Mouse (Mus musculus): ENCODE measurements around the gene Gm28845. TPM values are rescaled to one million over a fixed set of nuclear protein-coding genes. Genes with fewer than 3 reads are reported as not detected.

The Gm28845 gene
- polyA plus RNA-seq, 2 experiments = not detected

GRCm38 (mm10) chr1:65091566-65091965 is 27.8 kb downstream of the Gm28845 start:
- Histone ChIP-seq H3K36me3 (replicated peaks; ENCODE audit: control insufficient read depth, insufficient read depth, low read depth) (no peaks in the 10 kb centered on the region), H3K4me3 (ENCODE audit: insufficient read depth in 1 of 2, low read depth in 2 of 2, low read length in 2 of 2) (no peak overlapping the region), H3K9me3 (ENCODE audit: control insufficient read depth, low read length) (no peaks in the 10 kb centered on the region), H3K9ac (replicated peaks) (no peak overlapping the region), H3K27ac (no peak overlapping the region), H3K27me3 (ENCODE audit: control insufficient read depth, insufficient read depth, low read length) (no peaks in the 10 kb centered on the region), H3K4me2 (ENCODE audit: low read depth) (no peak overlapping the region), H3K4me1 (replicated peaks; ENCODE audit: control insufficient read depth in 2 of 2, insufficient read depth in 2 of 2, low read length in 1 of 2) (no peaks in the 10 kb centered on the region)
- TF ChIP-seq CTCF (IDR thresholded peaks at IDR 0.05; ENCODE audit: low read depth) (no peak), EP300 (IDR thresholded peaks at IDR 0.05; ENCODE audit: low read depth) (no peak)
- DNase-seq (ENCODE audit: low read depth in 3 of 3, low spot score in 3 of 3) (no peak), ATAC-seq (ENCODE audit: insufficient read depth) (no peak)
- WGBS (ENCODE audit: insufficient replicate concordance) = 76% methylated on average over 3 of the region's 3 CpGs

DNA sequence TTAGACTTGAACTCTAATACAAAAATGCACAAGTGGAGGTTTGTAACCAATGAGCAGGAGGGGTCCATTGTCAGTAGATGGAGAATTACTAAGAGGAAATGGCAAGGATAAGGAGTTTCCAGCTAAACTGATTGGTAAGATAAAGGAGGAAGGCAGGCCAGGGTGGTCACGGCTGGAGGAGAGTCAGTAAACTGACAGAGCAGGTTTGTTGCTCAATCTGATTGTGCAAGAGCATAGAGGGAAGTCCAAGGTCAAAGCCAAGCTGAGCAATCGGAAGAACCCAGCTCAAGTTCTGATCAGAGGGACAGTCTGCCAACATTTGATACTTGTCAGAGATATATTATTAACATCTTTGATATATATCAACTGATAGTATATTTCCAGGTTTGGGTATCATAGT is 29.0 kb downstream of the Gm28845 start:
- Histone ChIP-seq H3K4me1 (replicated peaks; ENCODE audit: control insufficient read depth in 2 of 2, insufficient read depth in 2 of 2, low read length in 1 of 2) (no peaks in the 10 kb centered on the region), H3K27ac (no peak overlapping the region), H3K36me3 (replicated peaks; ENCODE audit: control insufficient read depth, insufficient read depth, low read depth) (no peaks in the 10 kb centered on the region), H3K9ac (replicated peaks) (no peak overlapping the region), H3K4me2 (ENCODE audit: low read depth) (no peak overlapping the region), H3K9me3 (ENCODE audit: control insufficient read depth, low read length) (no peaks in the 10 kb centered on the region), H3K4me3 (ENCODE audit: insufficient read depth in 1 of 2, low read depth in 2 of 2, low read length in 2 of 2) (no peak overlapping the region), H3K27me3 (ENCODE audit: control insufficient read depth, insufficient read depth, low read length) (no peaks in the 10 kb centered on the region)
- ATAC-seq (ENCODE audit: insufficient read depth) (peak; percentile 33; the same call in 1 of the 2 replicates), DNase-seq (ENCODE audit: low read depth in 3 of 3, low spot score in 3 of 3) (peak in 2 of 3 experiments; percentile 24 to 41)
- TF ChIP-seq CTCF (IDR thresholded peaks at IDR 0.05; ENCODE audit: low read depth) (no peak), EP300 (IDR thresholded peaks at IDR 0.05; ENCODE audit: low read depth) (no peak)
- 13% methylated on average over 2 of the region's 2 CpGs for WGBS (ENCODE audit: insufficient replicate concordance)

- no peak for ATAC-seq (ENCODE audit: insufficient read depth)
- Histone ChIP-seq H3K27ac (no peak overlapping the region), H3K4me1 (replicated peaks; ENCODE audit: control insufficient read depth in 2 of 2, insufficient read depth in 2 of 2, low read length in 1 of 2) (no peaks in the 10 kb centered on the region), H3K36me3 (replicated peaks; ENCODE audit: control insufficient read depth, insufficient read depth, low read depth) (no peaks in the 10 kb centered on the region), H3K27me3 (ENCODE audit: control insufficient read depth, insufficient read depth, low read length) (no peaks in the 10 kb centered on the region), H3K4me3 (ENCODE audit: insufficient read depth in 1 of 2, low read depth in 2 of 2, low read length in 2 of 2) (no peak overlapping the region), H3K9ac (replicated peaks) (no peak overlapping the region), H3K9me3 (ENCODE audit: control insufficient read depth, low read length) (no peaks in the 10 kb centered on the region), H3K4me2 (ENCODE audit: low read depth) (no peak overlapping the region)
- TF ChIP-seq EP300 (IDR thresholded peaks at IDR 0.05; ENCODE audit: low read depth) (no peak), CTCF (IDR thresholded peaks at IDR 0.05; ENCODE audit: low read depth) (no peak)
- DNase-seq (ENCODE audit: low read depth in 3 of 3, low spot score in 3 of 3) = no peak
- 38% methylated on average over 6 of the region's 6 CpGs for WGBS (ENCODE audit: insufficient replicate concordance)
Observed at GRCm38 (mm10) chr1:65088567-65089356, 30.6 kb downstream of the Gm28845 start.

DNA sequence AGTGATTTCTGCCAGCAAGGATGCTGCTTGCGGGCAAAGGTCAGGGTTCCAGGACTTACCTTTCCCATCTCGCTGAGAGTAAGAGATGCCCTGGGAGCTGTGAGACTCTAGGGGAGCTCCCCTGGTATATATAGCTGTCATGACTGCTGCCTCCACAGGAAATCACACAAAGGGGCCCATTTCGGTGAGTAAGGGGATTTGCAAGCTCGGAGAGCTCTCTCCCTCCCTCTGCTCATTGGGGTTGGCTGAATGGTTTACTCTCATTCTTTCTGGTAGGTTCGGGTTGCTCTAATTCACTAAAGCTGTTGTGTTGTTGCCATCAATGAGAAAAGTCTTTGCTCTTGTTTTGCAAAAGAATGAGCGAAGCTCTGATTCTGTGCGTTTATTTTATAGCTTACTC is 37.2 kb downstream of the Gm28845 start, which contains the start of gene Crygb:
Gene Crygb (minus strand): TSS at position 101 of the 400 bp plus-strand sequence.
- Histone ChIP-seq H3K36me3 (replicated peaks; ENCODE audit: control insufficient read depth, insufficient read depth, low read depth) (no peaks in the 10 kb centered on the region), H3K9me3 (ENCODE audit: control insufficient read depth, low read length) (no peaks in the 10 kb centered on the region), H3K4me3 (ENCODE audit: insufficient read depth in 1 of 2, low read depth in 2 of 2, low read length in 2 of 2) (no peak within 1 kb of the TSS), H3K9ac (replicated peaks) (no peak within 1 kb of the TSS), H3K27ac (no peak within 1 kb of the TSS), H3K4me1 (replicated peaks; ENCODE audit: control insufficient read depth in 2 of 2, insufficient read depth in 2 of 2, low read length in 1 of 2) (no peaks in the 10 kb centered on the region), H3K27me3 (ENCODE audit: control insufficient read depth, insufficient read depth, low read length) (no peaks in the 10 kb centered on the region), H3K4me2 (ENCODE audit: low read depth) (no peak within 1 kb of the TSS)
- no peak for ATAC-seq (ENCODE audit: insufficient read depth)
- TF ChIP-seq CTCF (IDR thresholded peaks at IDR 0.05; ENCODE audit: low read depth) (no peak), EP300 (IDR thresholded peaks at IDR 0.05; ENCODE audit: low read depth) (no peak)
- no peak for DNase-seq (ENCODE audit: low read depth in 3 of 3, low spot score in 3 of 3)
- WGBS (ENCODE audit: insufficient replicate concordance) = 42% methylated on average over 7 of the region's 7 CpGs

DNA sequence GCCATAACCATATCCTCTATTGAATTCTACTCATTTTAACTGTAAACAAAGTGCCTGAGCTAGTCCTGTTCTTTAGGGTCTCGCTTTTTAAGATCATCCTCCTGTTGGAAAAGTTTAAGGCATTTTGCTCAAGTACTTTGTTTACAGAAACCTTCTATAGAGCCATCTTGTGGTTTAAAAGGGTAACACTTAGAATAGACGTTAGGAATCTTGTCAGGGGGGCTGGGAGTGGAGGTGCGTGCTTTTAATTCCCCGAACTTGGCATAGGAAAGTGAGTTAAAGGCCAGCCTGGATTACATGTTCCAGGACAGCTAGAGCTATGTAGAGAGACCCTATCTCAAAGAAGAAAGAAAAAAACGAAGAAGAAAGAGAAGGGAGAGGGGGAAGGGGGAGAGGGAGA is 43.8 kb downstream of the Gm28845 start:
- H3K27me3 ChIP-seq (ENCODE audit: control insufficient read depth, insufficient read depth, low read length) = no peaks in the 10 kb centered on the region
- no peak overlapping the region for H3K4me3 ChIP-seq (ENCODE audit: insufficient read depth in 1 of 2, low read depth in 2 of 2, low read length in 2 of 2)
- TF ChIP-seq EP300 (IDR thresholded peaks at IDR 0.05; ENCODE audit: low read depth) (no peak), CTCF (IDR thresholded peaks at IDR 0.05; ENCODE audit: low read depth) (no peak)
- ATAC-seq (ENCODE audit: insufficient read depth) (no peak), DNase-seq (ENCODE audit: low read depth in 3 of 3, low spot score in 3 of 3) (no peak)
- 21% methylated on average over 5 of the region's 5 CpGs for WGBS (ENCODE audit: insufficient replicate concordance)
- H3K4me1 ChIP-seq (replicated peaks; ENCODE audit: control insufficient read depth in 2 of 2, insufficient read depth in 2 of 2, low read length in 1 of 2) = no peaks in the 10 kb centered on the region
- H3K9me3 ChIP-seq (ENCODE audit: control insufficient read depth, low read length) = no peaks in the 10 kb centered on the region
- H3K36me3 ChIP-seq (replicated peaks; ENCODE audit: control insufficient read depth, insufficient read depth, low read depth) = no peaks in the 10 kb centered on the region
- no peak overlapping the region for H3K27ac ChIP-seq
- no peak overlapping the region for H3K4me2 ChIP-seq (ENCODE audit: low read depth)
- no peak overlapping the region for H3K9ac ChIP-seq (replicated peaks)

Data from liver, embryonic 14.5 days (tissue).